Mouse (Mus musculus) limb, embryonic 11.5 days (tissue): ENCODE measurements around the gene Trim37. TPM values are rescaled to one million over a fixed set of nuclear protein-coding genes. Genes with fewer than 3 reads are reported as not detected.

Experiments
- ATAC-seq: fragments of 200-750 bp; cut with Nextera tagmentation; 2 replicates; pipeline ENCODE4 v1.8.0; 2017; ENCODE audit warnings: low read depth; ENCODE audit not compliant: insufficient number of reproducible peaks, low FRiP score, low TSS enrichment
- DNase-seq: peaks from one replicate; pipeline ENCODE4 v3.0.0-alpha.2; 2015; ENCODE audit warnings: low spot score
- H3K27ac ChIP-seq: fragments of 300-500 bp; sonication (generic); replicated peaks from 2 replicates; pipeline ENCODE4 v1.5.1; 2014; ENCODE audit warnings: low read depth, mild to moderate bottlenecking, low read length
- H3K27me3 ChIP-seq: fragments of 300-500 bp; sonication (generic); 2 replicates; pipeline ENCODE4 v1.6.1; 2014; ENCODE audit warnings: mild to moderate bottlenecking, low read length, mixed read lengths; ENCODE audit not compliant: control insufficient read depth, insufficient read depth
- H3K36me3 ChIP-seq: fragments of 300-500 bp; sonication (generic); 2 replicates; pipeline ENCODE4 v1.6.1; 2014; ENCODE audit warnings: mild to moderate bottlenecking, low read length, moderate library complexity, mixed read lengths; ENCODE audit not compliant: control insufficient read depth, insufficient read depth
- H3K4me1 ChIP-seq: fragments of 300-500 bp; sonication (generic); 2 replicates; pipeline ENCODE4 v1.6.1; 2014; ENCODE audit warnings: low read length, mixed read lengths; ENCODE audit not compliant: control insufficient read depth, insufficient read depth
- H3K4me2 ChIP-seq: fragments of 300-500 bp; sonication (generic); 2 replicates; pipeline ENCODE4 v1.6.1; 2014; ENCODE audit warnings: low read depth, mild to moderate bottlenecking, moderate library complexity; ENCODE audit not compliant: severe bottlenecking
- H3K4me3 ChIP-seq: fragments of 300-500 bp; sonication (generic); 2 replicates; pipeline ENCODE4 v1.5.1; 2014; ENCODE audit warnings: low read depth, low read length
- H3K9ac ChIP-seq: fragments of 300-500 bp; sonication (generic); 2 replicates; pipeline ENCODE4 v1.6.1; 2014; ENCODE audit warnings: mild to moderate bottlenecking, low read length
- H3K9me3 ChIP-seq: fragments of 300-500 bp; sonication (generic); 2 replicates; pipeline ENCODE4 v1.6.1; 2016; ENCODE audit warnings: low read length; ENCODE audit not compliant: control insufficient read depth
- WGBS: fragments of 180-500 bp; shearing (Covaris S2); extraction: QIAGEN DNeasy Blood & Tissue Kit; methylation state at CpG from one replicate; pipeline ENCODE4 v1.1.7; 2014; 5-methylcytosine and 5-hydroxymethylcytosine counted together
- polyA plus RNA-seq: library from polyadenylated mRNA; unstranded; fragments of >200 nt; fragmentation: Nextera tagmentation; extraction: Ambion mirVana; gene quantifications from 2 replicates; pipeline ENCODE4 v1.2.1, GENCODE M21; 2014

Gene Trim37
- polyA plus RNA-seq, result 39.1 and 39.5 TPM in 2 replicates

DNA sequence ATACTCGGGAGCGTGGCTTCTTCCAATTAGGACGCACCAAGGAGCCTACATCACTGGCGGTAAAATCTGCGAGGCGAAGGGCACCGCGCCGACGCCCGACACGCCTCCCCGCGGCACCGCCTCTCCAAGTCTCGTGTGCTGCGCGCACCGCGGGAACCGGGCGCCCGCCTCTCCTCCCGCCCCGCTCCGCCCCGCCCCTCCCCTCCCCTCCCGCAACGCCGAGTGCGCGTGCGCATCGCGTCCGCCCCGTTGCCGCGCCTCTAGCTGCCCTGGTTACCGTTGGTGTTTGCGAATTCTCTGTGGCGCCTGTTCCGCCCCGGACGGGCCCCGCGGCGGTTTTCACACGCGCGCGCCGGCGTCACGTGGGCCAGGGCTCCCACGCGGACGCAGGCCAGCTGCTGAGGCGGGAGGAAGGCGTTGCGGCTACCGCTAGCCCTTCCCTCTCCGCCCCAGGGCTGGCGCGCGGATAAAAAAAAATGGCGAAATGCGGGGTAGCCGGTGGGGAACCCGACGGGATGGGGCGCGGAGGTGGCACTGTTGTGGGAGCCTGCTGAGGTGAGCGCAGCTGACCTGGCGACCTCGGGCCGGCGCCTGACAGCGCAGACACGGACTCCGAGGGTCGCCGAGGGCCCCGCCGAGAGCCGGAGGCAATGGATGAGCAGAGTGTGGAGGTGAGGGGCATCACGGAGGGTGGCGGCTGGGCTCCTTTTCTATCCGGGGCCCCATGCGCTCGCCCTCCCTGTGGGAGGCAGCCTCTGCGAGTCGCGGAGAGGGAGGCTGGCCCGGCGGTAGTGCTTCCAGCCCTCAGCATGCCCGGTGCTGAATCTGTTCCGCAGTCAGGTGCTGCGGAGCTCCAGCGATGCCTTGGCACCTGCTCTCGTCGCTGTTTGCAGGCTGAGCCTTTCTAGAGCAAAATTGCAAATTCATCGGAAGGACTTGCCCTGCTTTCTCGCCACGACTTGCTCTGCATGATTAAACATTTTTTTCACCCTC lies at the start of gene Trim37:
TSS of gene Trim37 (plus strand) at position 254 of the 993 bp plus-strand sequence.
- peak within 1 kb of the TSS; percentile 96 for H3K4me3 ChIP-seq
- H3K4me2 ChIP-seq, result peak within 1 kb of the TSS; percentile 79
- no peaks in the 10 kb centered on the region for H3K27me3 ChIP-seq
- H3K9ac ChIP-seq, result peak within 1 kb of the TSS; percentile 85
- peak; percentile 93 for DNase-seq
- peaks cover 11% of the 10 kb centered on the region; the same call in 1 of the 2 replicates for H3K36me3 ChIP-seq
- under 1% methylated on average over 97 of the region's 105 CpGs for WGBS
- 0 out of 2 replicates have a peak, but pooled peaks cover 2% of the 10 kb centered on the region for H3K4me1 ChIP-seq
- H3K9me3 ChIP-seq, result no peaks in the 10 kb centered on the region
- H3K27ac ChIP-seq, result peak within 1 kb of the TSS; percentile 77
- peak; percentile 83 for ATAC-seq

GRCm38 (mm10) chr11:87083712-87084111 lies 43.2 kb upstream of the Trim37 start:
- Histone ChIP-seq H3K9me3 (no peaks in the 10 kb centered on the region), H3K4me3 (no peak overlapping the region), H3K27me3 (no peaks in the 10 kb centered on the region), H3K27ac (no peak overlapping the region), H3K4me1 (peaks cover 14% of the 10 kb centered on the region), H3K9ac (no peak overlapping the region), H3K36me3 (peaks cover 13% of the 10 kb centered on the region), H3K4me2 (no peak overlapping the region)
- 84% methylated on average over 1 of the region's 1 CpGs for WGBS
- ATAC-seq, result no peak
- no peak for DNase-seq

GRCm38 (mm10) chr11:87085461-87085860 lies 41.4 kb upstream of the Trim37 start:
- DNase-seq, result no peak
- Histone ChIP-seq H3K4me3 (peak overlapping the region; percentile 72), H3K27me3 (no peaks in the 10 kb centered on the region), H3K27ac (no peak overlapping the region), H3K4me2 (peak overlapping the region; percentile 71), H3K4me1 (peaks cover 14% of the 10 kb centered on the region), H3K9ac (0 out of 2 replicates have a peak overlapping the region, but pooled peaks have one; percentile 96), H3K36me3 (peaks cover 10% of the 10 kb centered on the region), H3K9me3 (no peaks in the 10 kb centered on the region)
- ATAC-seq, result no peak
- 92% methylated on average over 13 of the region's 13 CpGs for WGBS

- Histone ChIP-seq H3K9ac (peak within 1 kb of the TSS; percentile 96), H3K36me3 (peaks cover 7% of the 10 kb centered on the region), H3K4me1 (peaks cover 14% of the 10 kb centered on the region), H3K9me3 (no peaks in the 10 kb centered on the region), H3K27ac (peak within 1 kb of the TSS; percentile 11; the same call in 1 of the 2 replicates), H3K4me3 (peak within 1 kb of the TSS; percentile 72), H3K27me3 (no peaks in the 10 kb centered on the region), H3K4me2 (peak within 1 kb of the TSS; percentile 71)
- ATAC-seq (peak; percentile 73), DNase-seq (peak; percentile 84)
- under 1% methylated on average over 43 of the region's 43 CpGs for WGBS
Observed at GRCm38 (mm10) chr11:87086290-87086984, 40.4 kb upstream of the Trim37 start, which contains the start of gene Smg8. Smg8 (minus strand) TSS chr11:87086774.

- no peaks in the 10 kb centered on the region for H3K9me3 ChIP-seq
- H3K4me3 ChIP-seq, result peak overlapping the region; percentile 72
- H3K9ac ChIP-seq, result no peak overlapping the region
- WGBS, result 67% methylated on average over 2 of the region's 2 CpGs
- ATAC-seq (no peak), DNase-seq (no peak)
- peaks cover 12% of the 10 kb centered on the region for H3K36me3 ChIP-seq
- H3K4me2 ChIP-seq, result peak overlapping the region; percentile 71; the same call in 1 of the 2 replicates
- H3K27ac ChIP-seq, result no peak overlapping the region
- peaks cover 14% of the 10 kb centered on the region for H3K4me1 ChIP-seq
- H3K27me3 ChIP-seq, result no peaks in the 10 kb centered on the region
Observed at GRCm38 (mm10) chr11:87087142-87087541, 39.7 kb upstream of the Trim37 start.

DNA sequence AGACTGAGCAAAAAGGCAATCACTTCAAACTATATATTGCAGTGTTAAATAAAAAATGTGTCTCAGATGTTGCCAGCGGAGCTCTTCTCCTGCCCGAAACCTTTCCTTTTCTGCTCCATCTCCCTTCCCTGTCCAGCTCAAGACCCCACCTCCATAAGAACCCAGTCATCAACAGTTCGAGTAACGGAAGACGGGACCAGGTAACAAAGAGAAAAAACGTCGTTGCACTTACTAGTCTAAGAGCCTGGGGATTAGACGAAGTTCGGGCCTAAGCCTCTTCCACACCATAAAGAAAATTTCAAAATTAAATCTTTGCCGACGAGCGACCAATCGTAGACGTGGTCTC lies 18.5 kb upstream of the Trim37 start, which contains the start of gene Prr11:
TSS of gene Prr11 (minus strand) at position 300 of the 346 bp plus-strand sequence.
- Histone ChIP-seq H3K4me3 (peak within 1 kb of the TSS; percentile 98), H3K4me1 (0 out of 2 replicates have a peak, but pooled peaks cover 5% of the 10 kb centered on the region), H3K9me3 (no peaks in the 10 kb centered on the region), H3K27me3 (no peaks in the 10 kb centered on the region), H3K9ac (peak within 1 kb of the TSS; percentile 100), H3K4me2 (peak within 1 kb of the TSS; percentile 60), H3K27ac (peak within 1 kb of the TSS; percentile 96), H3K36me3 (peaks cover 8% of the 10 kb centered on the region; the same call in 1 of the 2 replicates)
- DNase-seq, result no peak
- WGBS, result 0% methylated on average over 14 of the region's 14 CpGs
- ATAC-seq, result no peak

GRCm38 (mm10) chr11:87108755-87109518 lies 17.9 kb upstream of the Trim37 start, which contains the start of gene Ska2:
Ska2 (plus strand) TSS chr11:87109234.
- H3K9me3 ChIP-seq, result no peaks in the 10 kb centered on the region
- peak within 1 kb of the TSS; percentile 60 for H3K4me2 ChIP-seq
- WGBS, result under 1% methylated on average over 40 of the region's 40 CpGs
- H3K27me3 ChIP-seq, result no peaks in the 10 kb centered on the region
- H3K9ac ChIP-seq, result peak within 1 kb of the TSS; percentile 100
- peaks cover 11% of the 10 kb centered on the region; the same call in 1 of the 2 replicates for H3K36me3 ChIP-seq
- DNase-seq (peak; percentile 99), ATAC-seq (peak; percentile 100)
- H3K4me3 ChIP-seq, result peak within 1 kb of the TSS; percentile 98
- H3K27ac ChIP-seq, result peak within 1 kb of the TSS; percentile 96
- H3K4me1 ChIP-seq, result 0 out of 2 replicates have a peak, but pooled peaks cover 5% of the 10 kb centered on the region
